Mouse (Mus musculus) lung, embryonic 16.5 days (tissue): Measurements from ENCODE around the gene Ano4. TPM values are rescaled to one million over a fixed set of nuclear protein-coding genes. Genes with fewer than 3 reads are reported as not detected.

ENCODE experiments used
- ATAC-seq: fragments of 200-750 bp; cut with Nextera tagmentation; 2 replicates; pipeline ENCODE4 v1.8.0; 2017; ENCODE audit warnings: low read depth, mild to moderate bottlenecking, moderate library complexity
- H3K27ac ChIP-seq: fragments of 300-500 bp; sonication (generic); 2 replicates; pipeline ENCODE4 v1.5.1; 2014; ENCODE audit warnings: mild to moderate bottlenecking, control low read depth, low read length
- H3K27me3 ChIP-seq: fragments of 300-500 bp; sonication (generic); 2 replicates; pipeline ENCODE4 v1.6.1; 2014; ENCODE audit warnings: low read depth, low read length, mixed read lengths; ENCODE audit not compliant: control insufficient read depth, insufficient read depth
- H3K36me3 ChIP-seq: fragments of 300-500 bp; sonication (generic); 2 replicates; pipeline ENCODE4 v1.6.1; 2014; ENCODE audit warnings: low read length; ENCODE audit not compliant: control insufficient read depth, insufficient read depth
- H3K4me1 ChIP-seq: fragments of 300-500 bp; sonication (generic); replicated peaks from 2 replicates; pipeline ENCODE4 v1.6.1; 2014; ENCODE audit warnings: low read length, mixed read lengths; ENCODE audit not compliant: control insufficient read depth, insufficient read depth
- H3K4me2 ChIP-seq: fragments of 300-500 bp; sonication (generic); 2 replicates; pipeline ENCODE4 v1.6.1; 2014; ENCODE audit warnings: low read depth, low read length, control low read depth
- H3K4me3 ChIP-seq: fragments of 300-500 bp; sonication (generic); 2 replicates; pipeline ENCODE4 v1.5.1; 2014; ENCODE audit warnings: mild to moderate bottlenecking, low read length, control low read depth
- H3K9ac ChIP-seq: fragments of 300-500 bp; sonication (generic); 2 replicates; pipeline ENCODE4 v1.6.1; 2014; ENCODE audit warnings: low read length, control low read depth
- H3K9me3 ChIP-seq: fragments of 300-500 bp; sonication (generic); 2 replicates; pipeline ENCODE4 v1.6.1; 2016; ENCODE audit warnings: low read length; ENCODE audit not compliant: control insufficient read depth
- WGBS: fragments of 180-500 bp; shearing (Covaris S2); extraction: QIAGEN DNeasy Blood & Tissue Kit; methylation state at CpG from one replicate; pipeline ENCODE4 v1.1.7; 2014; 5-methylcytosine and 5-hydroxymethylcytosine counted together
- polyA plus RNA-seq: library from polyadenylated mRNA; unstranded; fragments of >200 nt; fragmentation: Nextera tagmentation; extraction: Ambion mirVana; gene quantifications from 2 replicates; pipeline ENCODE4 v1.2.1, GENCODE M21; 2015

Gene Ano4
- polyA plus RNA-seq, result 0.74 and 0.94 TPM in 2 replicates

- peak; percentile 54; the same call in 1 of the 2 replicates for ATAC-seq
- peak within 1 kb of the TSS; percentile 96 for H3K4me2 ChIP-seq
- H3K4me1 ChIP-seq, result 0 out of 2 replicates have a peak, but pooled peaks cover 2% of the 10 kb centered on the region
- peak within 1 kb of the TSS; percentile 57 for H3K4me3 ChIP-seq
- H3K27ac ChIP-seq, result no peak within 1 kb of the TSS
- under 1% methylated on average over 65 of the region's 70 CpGs for WGBS
- no peaks in the 10 kb centered on the region for H3K9me3 ChIP-seq
- H3K9ac ChIP-seq, result peak within 1 kb of the TSS; percentile 58
- peaks cover 16% of the 10 kb centered on the region for H3K27me3 ChIP-seq
- H3K36me3 ChIP-seq, result no peaks in the 10 kb centered on the region
These were observed at the start of gene Ano4 for GRCm38 (mm10) chr10:89344491-89345195. Ano4 (minus strand) TSS chr10:89344762.

- H3K4me1 ChIP-seq, result no peaks in the 10 kb centered on the region
- H3K9me3 ChIP-seq, result no peaks in the 10 kb centered on the region
- no peak overlapping the region for H3K4me3 ChIP-seq
- H3K36me3 ChIP-seq, result no peaks in the 10 kb centered on the region
- no peak for ATAC-seq
- 46% methylated on average over 4 of the region's 4 CpGs for WGBS
- H3K4me2 ChIP-seq, result no peak overlapping the region
- H3K9ac ChIP-seq, result no peak overlapping the region
- H3K27me3 ChIP-seq, result no peaks in the 10 kb centered on the region
- no peak overlapping the region for H3K27ac ChIP-seq
These were observed 48.1 kb upstream of the Ano4 start for GRCm38 (mm10) chr10:89392687-89393086.

DNA sequence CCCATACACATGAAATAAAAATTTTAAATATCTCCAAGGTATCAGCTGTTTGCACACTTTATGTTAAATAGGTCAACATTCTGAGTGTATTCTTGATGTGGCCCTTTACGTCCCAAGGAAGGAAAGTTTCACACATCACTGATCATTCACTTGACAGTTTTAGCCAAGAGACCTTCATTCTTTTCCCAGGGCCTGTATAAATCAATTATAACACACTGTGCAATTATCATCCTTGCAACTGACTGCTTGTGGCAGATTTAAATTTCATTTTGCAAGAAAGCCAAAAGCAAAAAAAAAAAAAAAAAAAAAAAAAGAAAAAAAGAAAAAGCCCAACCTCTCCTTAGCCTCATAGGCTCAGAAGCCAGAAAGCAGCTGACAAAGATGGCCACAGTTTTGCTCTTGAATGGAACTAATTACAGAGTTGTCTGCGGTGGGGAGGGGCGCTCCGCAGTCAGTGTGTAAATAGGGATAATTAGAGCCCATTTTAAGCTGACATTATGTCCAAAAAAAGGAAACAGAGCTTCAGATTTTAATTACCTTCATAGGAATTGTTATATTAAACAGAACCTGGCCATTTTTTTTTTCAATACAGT is 47.1 kb upstream of the Ano4 start:
- 86% methylated on average over 4 of the region's 4 CpGs for WGBS
- ATAC-seq, result no peak

GRCm38 (mm10) chr10:89386461-89386860 is 41.9 kb upstream of the Ano4 start:
- Histone ChIP-seq H3K9ac (no peak overlapping the region), H3K36me3 (no peaks in the 10 kb centered on the region), H3K4me3 (no peak overlapping the region), H3K27ac (no peak overlapping the region), H3K9me3 (no peaks in the 10 kb centered on the region), H3K4me2 (no peak overlapping the region), H3K4me1 (no peaks in the 10 kb centered on the region), H3K27me3 (no peaks in the 10 kb centered on the region)
- no peak for ATAC-seq
- 81% methylated on average over 3 of the region's 3 CpGs for WGBS

More for the DNA sequence above, 47.1 kb upstream of the Ano4 start:
- Histone ChIP-seq H3K9me3 (no peaks in the 10 kb centered on the region), H3K27ac (no peak overlapping the region), H3K4me2 (no peak overlapping the region), H3K4me1 (no peaks in the 10 kb centered on the region), H3K9ac (no peak overlapping the region), H3K4me3 (no peak overlapping the region), H3K36me3 (no peaks in the 10 kb centered on the region), H3K27me3 (no peaks in the 10 kb centered on the region)

DNA sequence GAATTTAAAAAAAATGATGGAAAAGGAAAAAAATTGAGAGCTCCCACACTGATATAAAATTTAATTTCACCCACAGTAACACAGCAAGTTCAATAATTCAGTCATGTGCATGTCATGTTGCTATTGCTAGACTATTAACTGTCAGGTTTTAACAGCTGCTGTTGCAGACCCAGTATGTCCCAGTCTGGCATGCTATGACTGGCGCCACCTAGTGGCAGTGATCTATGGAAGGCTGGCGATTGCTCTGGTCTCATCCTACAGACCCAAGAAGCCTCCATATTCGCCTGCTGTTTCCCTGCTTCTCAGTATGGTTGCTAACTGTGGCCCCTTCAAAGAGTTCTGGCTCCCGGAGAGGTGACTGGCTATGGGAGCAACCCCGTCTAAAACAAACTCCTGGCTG is 38.9 kb upstream of the Ano4 start:
- no peaks in the 10 kb centered on the region for H3K4me1 ChIP-seq
- 4% methylated on average over 5 of the region's 5 CpGs for WGBS
- peak; percentile 38; the same call in 1 of the 2 replicates for ATAC-seq

GRCm38 (mm10) chr10:89377750-89378149 is 33.2 kb upstream of the Ano4 start:
- WGBS, result 61% methylated on average over 4 of the region's 4 CpGs
- Histone ChIP-seq H3K4me1 (no peaks in the 10 kb centered on the region), H3K9me3 (no peaks in the 10 kb centered on the region), H3K4me3 (no peak overlapping the region), H3K27ac (no peak overlapping the region), H3K4me2 (no peak overlapping the region), H3K27me3 (no peaks in the 10 kb centered on the region), H3K36me3 (no peaks in the 10 kb centered on the region), H3K9ac (no peak overlapping the region)
- no peak for ATAC-seq

More for the DNA sequence above, 38.9 kb upstream of the Ano4 start:
- H3K27me3 ChIP-seq, result no peaks in the 10 kb centered on the region
- H3K9me3 ChIP-seq, result no peaks in the 10 kb centered on the region
- no peaks in the 10 kb centered on the region for H3K36me3 ChIP-seq
- H3K4me2 ChIP-seq, result no peak overlapping the region
- no peak overlapping the region for H3K9ac ChIP-seq
- H3K27ac ChIP-seq, result no peak overlapping the region
- no peak overlapping the region for H3K4me3 ChIP-seq

- Histone ChIP-seq H3K4me2 (no peak overlapping the region), H3K36me3 (no peaks in the 10 kb centered on the region), H3K9me3 (no peaks in the 10 kb centered on the region), H3K4me1 (no peaks in the 10 kb centered on the region), H3K9ac (no peak overlapping the region), H3K4me3 (no peak overlapping the region), H3K27ac (no peak overlapping the region), H3K27me3 (no peaks in the 10 kb centered on the region)
- WGBS, result 5% methylated on average over 1 of the region's 1 CpGs
- ATAC-seq, result no peak
These were observed 25.5 kb upstream of the Ano4 start for GRCm38 (mm10) chr10:89370051-89370450.

GRCm38 (mm10) chr10:89358933-89359332 is 14.4 kb upstream of the Ano4 start:
- WGBS, result 65% methylated on average over 3 of the region's 3 CpGs
- H3K9me3 ChIP-seq, result no peaks in the 10 kb centered on the region
- H3K36me3 ChIP-seq, result no peaks in the 10 kb centered on the region
- no peak overlapping the region for H3K4me3 ChIP-seq
- no peak overlapping the region for H3K27ac ChIP-seq
- no peak overlapping the region for H3K9ac ChIP-seq
- no peak for ATAC-seq
- H3K4me1 ChIP-seq, result no peaks in the 10 kb centered on the region
- no peaks in the 10 kb centered on the region for H3K27me3 ChIP-seq
- no peak overlapping the region for H3K4me2 ChIP-seq

DNA sequence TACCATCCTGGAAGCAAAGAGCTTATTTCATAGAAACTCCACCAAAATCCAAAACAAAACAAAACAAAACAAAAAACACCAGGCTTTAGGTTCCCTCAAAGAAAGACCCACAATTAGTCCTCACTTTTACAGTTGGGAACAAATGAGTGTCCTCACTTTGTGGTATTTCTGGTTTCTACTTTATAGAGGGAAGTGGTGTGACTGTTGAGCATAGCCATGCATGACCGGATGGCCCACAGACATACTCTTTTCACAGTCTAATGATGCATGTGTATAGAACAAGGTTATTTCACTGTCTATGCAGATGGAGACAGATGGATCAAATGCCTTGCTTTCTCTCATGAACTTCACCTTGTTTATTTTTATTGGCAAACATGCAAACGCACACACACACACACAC is 10.1 kb upstream of the Ano4 start:
- Histone ChIP-seq H3K36me3 (no peaks in the 10 kb centered on the region), H3K4me2 (no peak overlapping the region), H3K27ac (no peak overlapping the region), H3K9ac (no peak overlapping the region), H3K4me3 (no peak overlapping the region), H3K27me3 (no peaks in the 10 kb centered on the region), H3K4me1 (no peaks in the 10 kb centered on the region), H3K9me3 (no peaks in the 10 kb centered on the region)
- 79% methylated on average over 2 of the region's 2 CpGs for WGBS
- no peak for ATAC-seq
